Mouse (Mus musculus) bone marrow, adult 2 months (tissue): ENCODE results near the gene Lsp1.

Experiments
- CTCF ChIP-seq: fragments of 200-500 bp; IDR thresholded peaks from 2 replicates; pipeline ENCODE4 v1.5.1; 2011; ENCODE audit warnings: low read length, control low read depth; ENCODE audit not compliant: control insufficient read depth, insufficient read depth
- POLR2A ChIP-seq: fragments of 200-500 bp; IDR thresholded peaks from 2 replicates; pipeline ENCODE4 v1.6.1; 2011; ENCODE audit warnings: low read depth, mild to moderate bottlenecking, control low read depth, low read length, borderline replicate concordance; ENCODE audit not compliant: control insufficient read depth

GRCm38 (mm10) chr7:142523200-142523990 lies 62.8 kb downstream of the Lsp1 start:
- TF ChIP-seq CTCF (no peak), POLR2A (no peak)
